Mouse (Mus musculus) urinary bladder, postnatal 14 days (tissue): Measurements from ENCODE around the gene BC048403.

Experiments
- DNase-seq: peaks from one replicate; pipeline ENCODE4 v3.0.0; 2021; ENCODE audit warnings: low spot score

BC048403 gene

GRCm38 (mm10) chr10:121739548-121740505 lies at the start of gene BC048403:
TSS of gene BC048403 (plus strand) at chr10:121739937.
- DNase-seq = peak; percentile 84

GRCm38 (mm10) chr10:121692944-121693579 lies 46.7 kb upstream of the BC048403 start:
- DNase-seq = no peak

- no peak for DNase-seq
Observed at GRCm38 (mm10) chr10:121694567-121694966, 45.2 kb upstream of the BC048403 start.

GRCm38 (mm10) chr10:121701296-121702248 lies 38.2 kb upstream of the BC048403 start:
- DNase-seq = peak; percentile 62

GRCm38 (mm10) chr10:121703619-121704018 lies 36.1 kb upstream of the BC048403 start:
- peak; percentile 52 for DNase-seq

GRCm38 (mm10) chr10:121704871-121705270 lies 34.9 kb upstream of the BC048403 start:
- no peak for DNase-seq

GRCm38 (mm10) chr10:121705399-121706163 lies 34.2 kb upstream of the BC048403 start:
- DNase-seq = peak; percentile 15

GRCm38 (mm10) chr10:121716862-121717261 lies 22.9 kb upstream of the BC048403 start:
- no peak for DNase-seq

GRCm38 (mm10) chr10:121718896-121719585 lies 20.7 kb upstream of the BC048403 start:
- no peak for DNase-seq

GRCm38 (mm10) chr10:121720701-121721100 lies 19.0 kb upstream of the BC048403 start:
- no peak for DNase-seq

GRCm38 (mm10) chr10:121726505-121726904 lies 13.2 kb upstream of the BC048403 start:
- DNase-seq = no peak

GRCm38 (mm10) chr10:121727151-121727550 lies 12.6 kb upstream of the BC048403 start:
- no peak for DNase-seq

- DNase-seq = no peak
Observed at GRCm38 (mm10) chr10:121728226-121728625, 11.5 kb upstream of the BC048403 start.

GRCm38 (mm10) chr10:121731048-121731725 lies 8.6 kb upstream of the BC048403 start:
- DNase-seq = no peak

- DNase-seq = no peak
Observed at GRCm38 (mm10) chr10:121732542-121732941, 7.2 kb upstream of the BC048403 start.

- no peak for DNase-seq
Observed at GRCm38 (mm10) chr10:121737256-121737655, 2.5 kb upstream of the BC048403 start.

- no peak for DNase-seq
Observed at GRCm38 (mm10) chr10:121742336-121742735, 2.6 kb downstream of the BC048403 start.

GRCm38 (mm10) chr10:121750175-121750574 lies 10.4 kb downstream of the BC048403 start:
- DNase-seq = no peak

GRCm38 (mm10) chr10:121754237-121754636 lies 14.5 kb downstream of the BC048403 start:
- no peak for DNase-seq

- DNase-seq = no peak
Observed at GRCm38 (mm10) chr10:121755822-121756221, 16.1 kb downstream of the BC048403 start.
